19 mouse cellular contexts compared by ENCODE assay signal in the genomic region with DNA sequence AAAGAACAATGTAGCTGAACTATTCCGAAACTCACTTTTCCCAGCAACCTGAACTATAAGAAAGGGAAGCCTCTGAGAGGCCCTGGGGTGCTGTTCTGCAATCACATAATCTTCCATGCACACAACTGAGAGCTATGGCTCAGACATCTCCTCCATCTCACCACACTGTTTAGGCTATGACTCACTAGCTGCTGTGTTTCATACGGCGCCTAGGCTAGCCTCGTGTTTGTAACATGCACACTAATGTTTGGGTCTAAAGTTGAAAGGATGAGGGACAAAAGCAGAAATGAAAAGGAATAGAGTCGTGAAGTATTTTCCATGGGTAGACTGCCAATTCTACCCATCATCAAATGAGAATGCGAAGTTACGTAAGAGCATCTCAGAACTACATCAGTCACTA.
"Had no signal": no experiment of that assay in that cellular context is flagged by ENCODE, and none has a peak within 500 bp of the region (broad histone marks: within the 10 kb centered on the region; RNA-seq: fewer than 3 reads in every experiment).

No protein-coding gene starts in this region.

- H3K27ac ChIP-seq: kidney, postnatal 0 days; limb, embryonic 10.5 days; limb, embryonic 13.5 days; liver, embryonic 12.5 days; liver, embryonic 15.5 days; macrophage; midbrain, embryonic 12.5 days; midbrain, embryonic 15.5 days; neural tube, embryonic 13.5 days; stomach, embryonic 15.5 days had no signal

- H3K4me1 ChIP-seq: limb, embryonic 10.5 days; limb, embryonic 13.5 days; liver, embryonic 12.5 days; liver, embryonic 15.5 days; midbrain, embryonic 12.5 days; midbrain, embryonic 15.5 days; neural tube, embryonic 13.5 days; stomach, embryonic 15.5 days had no signal

- H3K4me3 ChIP-seq: limb, embryonic 10.5 days; limb, embryonic 13.5 days; liver, embryonic 12.5 days; liver, embryonic 15.5 days; midbrain, embryonic 12.5 days; midbrain, embryonic 15.5 days; myocyte; neural tube, embryonic 13.5 days; stomach, embryonic 15.5 days had no signal

- DNase-seq: kidney, adult 2 months; kidney, postnatal 25 days; liver; lung, adult 2 months; retina, postnatal 1 day; right cerebral cortex, postnatal 25 days; spleen, adult 18-20 months; thymus, postnatal 36 days had no signal

- ATAC-seq: liver, embryonic 12.5 days; midbrain, embryonic 15.5 days had no signal
